Mouse (Mus musculus) cerebellum, postnatal 25 days (tissue): ENCODE results near the gene Eif3j1.
A peak's percentile ranks its signal among the peaks of the same experiment; 100 is the strongest.

ENCODE experiments used
- DNase-seq, 2 experiments: peaks; one replicate each; pipeline ENCODE4 v3.0.0; 2021; ENCODE audit warnings: mixed read lengths in 2 of 2

Gene Eif3j1

DNA sequence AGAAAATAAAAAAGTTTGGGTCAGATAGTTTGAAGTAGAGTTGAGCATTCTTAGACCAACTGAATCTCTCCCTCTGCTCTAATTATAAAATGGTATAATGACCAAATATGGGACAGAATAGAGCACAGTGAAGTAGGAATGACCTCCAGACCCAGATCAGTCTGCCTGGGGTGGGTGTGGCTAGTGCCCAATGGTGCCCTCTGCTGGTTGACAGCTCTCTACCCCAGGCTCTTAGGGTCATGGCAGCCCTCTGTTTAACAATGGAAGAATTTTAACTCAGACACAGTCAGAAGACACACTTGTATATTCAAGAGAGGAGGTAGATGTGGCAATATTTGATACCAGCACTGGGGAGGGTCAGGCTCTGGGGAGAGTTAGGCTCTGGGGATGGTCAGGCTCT is 73.7 kb downstream of the Eif3j1 start:
- DNase-seq, result peak in 1 of 2 experiments; percentile 14
